Mouse (Mus musculus): ENCODE results near the gene Ccdc40. TPM values are rescaled to one million over a fixed set of nuclear protein-coding genes. Genes with fewer than 3 reads are reported as not detected.
"Not testable (repeated sequence)": the region's sequence is repeated elsewhere in the genome, so short reads cannot be mapped to it uniquely, and the experiment has no call there.

Ccdc40 gene
- polyA plus RNA-seq, 1 experiment: 0.18 TPM

DNA sequence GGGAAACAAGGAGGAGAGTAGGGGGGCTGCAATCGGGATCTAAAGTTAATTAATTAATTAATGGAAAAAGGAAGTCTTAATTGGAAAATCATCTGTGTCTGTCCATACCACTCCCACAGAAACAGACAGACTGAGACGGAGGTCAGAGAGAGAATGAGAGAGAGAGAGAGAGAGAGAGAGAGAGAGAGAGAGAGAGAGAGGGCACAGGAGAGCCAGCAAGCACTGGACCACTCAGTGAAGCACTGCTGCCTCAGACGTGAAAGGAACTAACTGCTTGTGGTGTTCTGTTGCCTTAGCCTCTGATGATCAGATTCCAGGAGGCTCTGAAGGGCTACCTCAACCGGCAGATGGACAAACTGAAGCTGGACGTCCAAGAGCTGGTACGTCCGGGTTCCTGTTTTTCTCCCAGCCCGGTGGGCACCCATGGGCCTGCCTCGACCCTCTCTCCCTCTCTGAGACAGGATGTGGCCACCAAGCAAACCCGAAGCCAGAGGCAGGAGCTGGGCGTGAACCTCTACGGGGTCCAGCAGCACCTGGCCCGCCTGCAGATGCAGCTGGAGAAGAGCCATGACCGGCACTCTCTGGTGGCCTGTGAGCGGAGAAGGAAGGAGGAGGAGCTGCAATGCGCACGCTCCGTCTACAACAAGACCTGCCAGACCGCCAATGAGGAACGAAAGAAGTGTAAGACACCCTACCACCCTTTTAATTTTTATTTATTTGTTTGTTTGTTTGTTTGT, 9.4 kb downstream of the Ccdc40 start:
- H3K27ac ChIP-seq (ENCODE audit: insufficient read depth, low read depth, low read length): peak overlapping the region; percentile 19; the same call in 1 of the 2 replicates

DNA sequence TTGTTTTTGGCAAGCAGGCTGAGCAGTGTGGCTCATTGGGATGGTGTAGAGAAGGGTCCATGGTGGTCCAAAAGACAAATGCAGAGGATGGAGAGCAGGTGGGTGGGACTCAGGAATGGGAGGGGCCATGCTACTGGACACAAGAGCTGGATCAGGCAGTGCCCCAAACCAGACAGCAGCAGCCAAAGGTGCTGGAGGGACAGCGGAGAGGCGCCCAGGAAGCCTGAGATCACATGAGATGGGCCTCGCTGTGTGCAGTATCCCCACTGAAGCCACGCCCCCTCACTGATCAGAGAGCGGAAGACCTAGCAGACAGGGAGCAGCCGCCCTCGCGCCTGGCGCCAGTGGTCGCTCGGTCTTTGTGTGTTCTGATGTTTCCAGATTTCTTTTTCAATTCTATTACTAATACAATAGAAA, 9.9 kb downstream of the Ccdc40 start:
- H3K27me3 ChIP-seq (ENCODE audit: control insufficient read depth, insufficient read depth, low read length): no peaks in the 10 kb centered on the region
- under 1% methylated on average over 11 of the region's 11 CpGs for WGBS
- TF ChIP-seq CTCF (IDR thresholded peaks at IDR 0.05; ENCODE audit: extremely low read depth, insufficient read length, insufficient replicate concordance, low read depth, low read length) (no peak), POLR2A (IDR thresholded peaks at IDR 0.05; ENCODE audit: low read depth, low read length) (no peak)
- peak overlapping the region; percentile 54 for H3K4me3 ChIP-seq (ENCODE audit: low read depth, low read length)
- no peaks in the 10 kb centered on the region for H3K36me3 ChIP-seq (ENCODE audit: control insufficient read depth, insufficient read depth, low read length)
- H3K27ac ChIP-seq (ENCODE audit: insufficient read depth, low read depth, low read length): peak overlapping the region; percentile 19; the same call in 1 of the 2 replicates
- peaks cover 5% of the 10 kb centered on the region for H3K4me1 ChIP-seq (ENCODE audit: control insufficient read depth, insufficient read depth, insufficient read length, low read length)

More for the DNA sequence above, 9.4 kb downstream of the Ccdc40 start:
- H3K27me3 ChIP-seq (ENCODE audit: control insufficient read depth, insufficient read depth, low read length): no peaks in the 10 kb centered on the region
- H3K36me3 ChIP-seq (ENCODE audit: control insufficient read depth, insufficient read depth, low read length): no peaks in the 10 kb centered on the region
- 17% methylated on average over 20 of the region's 20 CpGs for WGBS
- H3K4me1 ChIP-seq (ENCODE audit: control insufficient read depth, insufficient read depth, insufficient read length, low read length): peaks cover 5% of the 10 kb centered on the region
- TF ChIP-seq POLR2A (IDR thresholded peaks at IDR 0.05; ENCODE audit: low read depth, low read length) (peak; percentile 39; the same call in 1 of the 2 replicates), CTCF (IDR thresholded peaks at IDR 0.05; ENCODE audit: extremely low read depth, insufficient read length, insufficient replicate concordance, low read depth, low read length) (no peak)
- peak overlapping the region; percentile 54 for H3K4me3 ChIP-seq (ENCODE audit: low read depth, low read length)

DNA sequence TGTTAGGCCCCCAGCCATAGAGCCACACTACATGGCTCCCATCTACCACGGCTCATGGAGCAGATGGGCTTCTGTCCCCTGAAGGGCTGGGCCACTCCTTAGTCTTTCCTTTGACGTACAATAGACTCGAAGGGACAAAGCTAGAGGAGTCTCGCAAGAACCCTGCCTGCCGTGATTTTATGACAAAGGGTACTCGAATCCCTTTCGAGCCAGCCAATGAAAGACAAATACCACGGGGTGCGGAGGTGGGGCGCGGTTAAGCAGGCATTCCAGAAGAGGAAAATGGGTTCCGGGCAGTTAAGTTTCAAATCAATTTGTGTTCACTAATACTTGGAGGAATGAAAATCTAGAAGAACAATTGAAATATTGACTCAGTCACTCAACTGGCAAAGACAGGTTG, 11.1 kb downstream of the Ccdc40 start:
- 72% methylated on average over 12 of the region's 12 CpGs for WGBS

DNA sequence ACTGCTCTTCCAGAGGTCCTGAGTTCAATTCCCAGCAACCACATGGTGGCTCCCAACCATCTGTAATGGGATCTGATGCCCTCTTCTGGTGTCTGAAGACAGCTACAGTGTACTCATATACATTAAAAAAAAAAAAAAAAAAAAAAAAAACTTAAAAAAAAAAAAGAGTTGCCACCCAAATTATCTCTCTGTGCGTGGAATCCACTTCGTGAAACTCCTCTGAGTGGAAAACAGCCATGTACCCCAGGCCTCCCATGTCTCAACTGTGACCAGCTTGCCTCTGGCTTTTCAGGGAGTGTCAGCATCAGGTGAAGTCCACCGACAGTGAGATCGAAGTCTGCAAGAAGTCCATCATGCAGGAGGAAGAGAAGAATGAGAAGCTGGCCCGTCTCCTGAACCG, 17.2 kb downstream of the Ccdc40 start:
- not testable (repeated sequence) for H3K4me3 ChIP-seq (ENCODE audit: low read depth, low read length); H3K27ac ChIP-seq (ENCODE audit: insufficient read depth, low read depth, low read length); H3K4me1 ChIP-seq (ENCODE audit: control insufficient read depth, insufficient read depth, insufficient read length, low read length); H3K36me3 ChIP-seq (ENCODE audit: control insufficient read depth, insufficient read depth, low read length); H3K27me3 ChIP-seq (ENCODE audit: control insufficient read depth, insufficient read depth, low read length)
- WGBS: 90% methylated on average over 6 of the region's 6 CpGs

More for the DNA sequence above, 11.1 kb downstream of the Ccdc40 start:
- no peak for TF ChIP-seq CTCF (IDR thresholded peaks at IDR 0.05; ENCODE audit: extremely low read depth, insufficient read length, insufficient replicate concordance, low read depth, low read length)
- no peak for TF ChIP-seq POLR2A (IDR thresholded peaks at IDR 0.05; ENCODE audit: low read depth, low read length)
- H3K27me3 ChIP-seq (ENCODE audit: control insufficient read depth, insufficient read depth, low read length): no peaks in the 10 kb centered on the region
- H3K36me3 ChIP-seq (ENCODE audit: control insufficient read depth, insufficient read depth, low read length): no peaks in the 10 kb centered on the region
- no peak overlapping the region for H3K4me3 ChIP-seq (ENCODE audit: low read depth, low read length)
- H3K27ac ChIP-seq (ENCODE audit: insufficient read depth, low read depth, low read length): no peak overlapping the region
- H3K4me1 ChIP-seq (ENCODE audit: control insufficient read depth, insufficient read depth, insufficient read length, low read length): peaks cover 5% of the 10 kb centered on the region

DNA sequence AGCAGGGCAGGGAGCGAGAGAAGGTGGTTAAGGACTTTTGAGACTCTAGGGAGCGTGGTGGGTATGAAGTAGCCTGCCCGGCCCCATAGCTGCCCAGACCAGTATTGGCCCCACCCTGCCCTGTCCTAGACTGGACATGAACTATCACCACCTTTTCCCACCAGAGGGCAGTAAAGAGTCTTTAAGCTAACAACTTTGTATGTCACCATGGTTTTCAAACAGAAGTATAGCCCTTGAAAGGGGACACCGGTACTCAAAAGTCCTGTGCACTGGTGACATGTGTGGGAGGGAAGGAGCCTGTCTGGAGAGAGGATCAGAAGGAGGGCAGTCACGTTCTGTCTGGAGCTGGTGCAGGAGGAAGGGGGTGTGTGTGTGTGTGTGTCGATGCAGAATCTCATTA, 20.6 kb downstream of the Ccdc40 start:
- 18% methylated on average over 6 of the region's 6 CpGs for WGBS
- Histone ChIP-seq H3K27ac (ENCODE audit: insufficient read depth, low read depth, low read length) (no peak overlapping the region), H3K4me3 (ENCODE audit: low read depth, low read length) (no peak overlapping the region), H3K27me3 (ENCODE audit: control insufficient read depth, insufficient read depth, low read length) (peaks cover 10% of the 10 kb centered on the region; the same call in 1 of the 2 replicates), H3K36me3 (ENCODE audit: control insufficient read depth, insufficient read depth, low read length) (no peaks in the 10 kb centered on the region), H3K4me1 (ENCODE audit: control insufficient read depth, insufficient read depth, insufficient read length, low read length) (no peaks in the 10 kb centered on the region)
- TF ChIP-seq CTCF (IDR thresholded peaks at IDR 0.05; ENCODE audit: extremely low read depth, insufficient read length, insufficient replicate concordance, low read depth, low read length) (peak; percentile 47; the same call in 1 of the 2 replicates), POLR2A (IDR thresholded peaks at IDR 0.05; ENCODE audit: low read depth, low read length) (no peak)

DNA sequence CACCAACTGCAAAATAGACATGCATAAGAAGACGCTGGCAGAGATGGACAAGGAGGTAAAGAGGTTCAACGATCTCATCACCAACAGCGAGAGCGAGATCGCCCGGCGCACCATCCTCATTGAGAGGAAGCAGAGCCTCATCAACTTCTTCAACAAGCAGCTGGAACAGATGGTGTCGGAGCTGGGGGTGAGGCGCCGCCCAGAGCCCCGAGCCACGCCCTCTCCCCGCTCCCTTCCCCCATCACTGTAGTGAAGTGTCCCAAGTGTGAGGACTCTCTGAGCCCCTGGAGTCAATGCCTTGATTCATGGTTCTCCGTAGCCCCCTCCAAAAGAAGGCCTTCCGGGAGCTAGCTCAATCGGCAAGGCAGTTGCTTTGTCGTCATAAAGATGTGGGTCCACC, 22.6 kb downstream of the Ccdc40 start:
- Histone ChIP-seq H3K36me3 (ENCODE audit: control insufficient read depth, insufficient read depth, low read length) (no peaks in the 10 kb centered on the region), H3K4me1 (ENCODE audit: control insufficient read depth, insufficient read depth, insufficient read length, low read length) (no peaks in the 10 kb centered on the region), H3K27me3 (ENCODE audit: control insufficient read depth, insufficient read depth, low read length) (peaks cover 10% of the 10 kb centered on the region; the same call in 1 of the 2 replicates), H3K4me3 (ENCODE audit: low read depth, low read length) (no peak overlapping the region), H3K27ac (ENCODE audit: insufficient read depth, low read depth, low read length) (no peak overlapping the region)
- 54% methylated on average over 17 of the region's 17 CpGs for WGBS
- TF ChIP-seq POLR2A (IDR thresholded peaks at IDR 0.05; ENCODE audit: low read depth, low read length) (no peak), CTCF (IDR thresholded peaks at IDR 0.05; ENCODE audit: extremely low read depth, insufficient read length, insufficient replicate concordance, low read depth, low read length) (no peak)

DNA sequence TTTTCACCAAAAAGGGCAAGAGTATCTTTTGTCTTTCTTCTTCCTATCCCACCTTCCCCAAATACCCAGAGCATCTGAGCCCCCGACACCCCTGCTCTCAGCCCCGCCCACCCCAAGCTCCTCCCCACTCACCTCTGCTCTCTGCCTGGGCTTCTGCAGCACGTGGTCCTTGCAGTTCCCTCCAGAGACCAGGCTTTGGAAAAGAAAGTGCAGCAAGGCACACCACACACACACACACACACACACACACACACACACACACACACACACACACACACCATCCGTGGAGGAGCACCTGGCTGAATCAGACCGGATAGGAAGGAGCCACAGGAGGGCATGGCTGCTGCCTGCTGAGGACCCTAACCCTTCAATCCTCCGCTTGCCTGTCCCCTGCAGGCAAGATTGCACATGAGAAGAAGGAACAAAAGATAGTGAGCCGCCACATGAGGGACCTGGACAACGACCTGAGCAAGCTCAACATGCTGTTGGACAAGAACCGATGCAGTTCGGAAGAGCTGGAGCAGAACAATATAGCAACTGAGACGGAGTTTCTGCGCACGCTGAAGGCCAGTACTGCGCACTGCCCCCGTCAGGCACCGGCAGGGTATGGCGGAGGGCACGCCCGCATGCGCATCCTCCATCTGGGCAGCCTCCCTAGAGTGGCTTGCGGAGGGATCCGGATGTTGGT, 24.6 kb downstream of the Ccdc40 start:
- Histone ChIP-seq H3K4me3 (ENCODE audit: low read depth, low read length) (no peak overlapping the region), H3K36me3 (ENCODE audit: control insufficient read depth, insufficient read depth, low read length) (no peaks in the 10 kb centered on the region)
- 7% methylated on average over 22 of the region's 22 CpGs for WGBS

DNA sequence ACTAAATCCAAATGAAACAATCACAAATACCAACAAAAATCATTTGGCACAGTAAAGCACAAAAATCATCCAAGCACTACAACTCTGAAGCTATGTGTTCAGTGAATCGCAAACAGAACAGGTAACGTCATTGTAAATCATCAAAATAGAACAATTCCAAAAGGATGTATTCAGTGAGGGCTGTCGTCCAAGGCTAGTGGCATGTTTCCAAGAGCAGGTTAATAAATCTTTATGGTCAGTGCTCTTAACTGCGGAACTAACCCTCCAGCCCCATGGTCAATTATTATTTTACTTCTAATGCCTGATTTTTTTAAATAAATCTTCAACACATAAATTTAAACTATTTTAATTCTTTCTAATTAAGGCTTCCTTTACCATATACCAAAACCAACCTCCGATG, 28.2 kb downstream of the Ccdc40 start:
- H3K27ac ChIP-seq (ENCODE audit: insufficient read depth, low read depth, low read length); H3K36me3 ChIP-seq (ENCODE audit: control insufficient read depth, insufficient read depth, low read length); H3K4me1 ChIP-seq (ENCODE audit: control insufficient read depth, insufficient read depth, insufficient read length, low read length); H3K4me3 ChIP-seq (ENCODE audit: low read depth, low read length): not testable (repeated sequence)
- WGBS: 33% methylated on average over 5 of the region's 5 CpGs
- peaks cover 10% of the 10 kb centered on the region; the same call in 1 of the 2 replicates for H3K27me3 ChIP-seq (ENCODE audit: control insufficient read depth, insufficient read depth, low read length)

More for the DNA sequence above, 24.6 kb downstream of the Ccdc40 start:
- no peaks in the 10 kb centered on the region for H3K4me1 ChIP-seq (ENCODE audit: control insufficient read depth, insufficient read depth, insufficient read length, low read length)
- peaks cover 10% of the 10 kb centered on the region; the same call in 1 of the 2 replicates for H3K27me3 ChIP-seq (ENCODE audit: control insufficient read depth, insufficient read depth, low read length)
- H3K27ac ChIP-seq (ENCODE audit: insufficient read depth, low read depth, low read length): no peak overlapping the region
- TF ChIP-seq POLR2A (IDR thresholded peaks at IDR 0.05; ENCODE audit: low read depth, low read length) (no peak), CTCF (IDR thresholded peaks at IDR 0.05; ENCODE audit: extremely low read depth, insufficient read length, insufficient replicate concordance, low read depth, low read length) (peak; percentile 24; the same call in 1 of the 2 replicates)
